Mouse (Mus musculus) splenic B cell, adult 2 months (primary cell): ENCODE results near the gene Pecam1.
A peak's percentile ranks its signal among the peaks of the same experiment; 100 is the strongest.
"Not testable (repeated sequence)": the region's sequence is repeated elsewhere in the genome, so short reads cannot be mapped to it uniquely, and the experiment has no call there.

ENCODE experiments used
- DNase-seq: peaks from one replicate; pipeline ENCODE4 v3.0.0-alpha.2; 2011; ENCODE audit warnings: low read depth, low spot score
- H3K27me3 ChIP-seq: 2 replicates; pipeline ENCODE4 v1.6.1; 2012; ENCODE audit warnings: mild to moderate bottlenecking, low read length, moderate library complexity, mixed read lengths; ENCODE audit not compliant: control insufficient read depth, poor library complexity, insufficient read depth, severe bottlenecking
- H3K36me3 ChIP-seq: 2 replicates; pipeline ENCODE4 v1.6.1; 2012; ENCODE audit warnings: mild to moderate bottlenecking, low read length, moderate library complexity, mixed read lengths; ENCODE audit not compliant: control insufficient read depth, poor library complexity, insufficient read depth, severe bottlenecking

Gene Pecam1

DNA sequence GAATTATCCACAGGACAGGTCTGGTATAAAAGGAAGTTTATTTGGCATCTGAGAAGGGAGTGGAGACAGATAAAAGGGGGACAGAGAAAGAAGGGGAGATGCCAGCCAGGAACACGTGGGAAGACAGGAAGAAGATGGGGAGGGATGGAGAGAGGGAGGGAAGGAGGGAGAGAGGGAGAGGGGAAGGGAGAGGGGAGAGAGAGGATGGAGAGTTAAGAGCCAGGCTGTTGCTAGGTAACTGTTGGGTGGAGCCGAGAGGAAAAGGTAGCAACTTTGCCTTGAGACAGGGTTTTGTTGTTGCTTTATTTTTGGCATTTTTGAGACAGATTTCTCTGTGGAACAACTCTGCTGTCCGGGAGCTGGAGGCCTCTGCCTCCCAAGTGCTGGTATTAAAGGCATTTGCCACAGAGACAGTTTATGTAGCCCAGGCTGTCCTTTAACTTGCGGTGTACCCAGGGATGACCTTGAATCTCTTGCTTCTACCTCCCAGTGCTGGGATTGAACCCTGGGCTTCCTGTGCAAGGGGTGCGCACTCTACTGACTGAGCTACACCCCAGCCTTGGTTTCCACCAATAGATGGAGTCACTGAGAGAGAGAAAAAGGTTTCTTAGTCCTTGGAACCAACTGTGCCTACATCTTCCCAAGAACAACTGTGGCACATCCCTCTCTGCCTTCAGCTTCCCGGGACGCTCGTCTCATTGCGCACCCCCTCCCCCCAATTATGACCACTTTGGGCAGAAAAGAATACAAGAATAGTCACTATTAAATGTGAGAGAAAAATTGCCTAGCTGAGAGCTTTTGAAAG is 111.7 kb downstream of the Pecam1 start:
- no peak for DNase-seq
- Histone ChIP-seq H3K27me3 (no peaks in the 10 kb centered on the region), H3K36me3 (no peaks in the 10 kb centered on the region)

- Histone ChIP-seq H3K36me3 (no peaks in the 10 kb centered on the region), H3K27me3 (no peaks in the 10 kb centered on the region)
- no peak for DNase-seq
Observed at GRCm38 (mm10) chr11:106637754-106638153, 112.7 kb downstream of the Pecam1 start.

DNA sequence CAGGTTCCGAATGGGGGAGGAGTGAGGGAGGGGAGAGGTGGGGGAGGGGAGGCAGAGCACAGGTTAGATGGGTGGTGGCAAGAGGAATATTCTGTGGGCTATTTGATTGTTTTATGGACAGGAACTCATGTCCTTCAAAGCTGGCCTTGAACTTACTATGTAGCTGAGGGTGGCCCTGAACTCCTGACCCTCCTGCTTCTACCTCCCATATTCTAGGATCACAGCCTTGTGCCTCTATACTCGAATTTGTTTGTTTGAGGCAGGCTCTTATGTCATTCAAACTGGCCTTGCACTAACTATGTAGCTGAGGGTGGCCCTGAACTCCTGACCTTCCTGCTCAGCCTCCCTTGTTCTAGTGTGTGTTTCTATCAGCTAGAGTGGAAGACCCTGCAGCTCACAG is 114.5 kb downstream of the Pecam1 start:
- no peaks in the 10 kb centered on the region for H3K36me3 ChIP-seq
- DNase-seq: no peak
- no peaks in the 10 kb centered on the region for H3K27me3 ChIP-seq

DNA sequence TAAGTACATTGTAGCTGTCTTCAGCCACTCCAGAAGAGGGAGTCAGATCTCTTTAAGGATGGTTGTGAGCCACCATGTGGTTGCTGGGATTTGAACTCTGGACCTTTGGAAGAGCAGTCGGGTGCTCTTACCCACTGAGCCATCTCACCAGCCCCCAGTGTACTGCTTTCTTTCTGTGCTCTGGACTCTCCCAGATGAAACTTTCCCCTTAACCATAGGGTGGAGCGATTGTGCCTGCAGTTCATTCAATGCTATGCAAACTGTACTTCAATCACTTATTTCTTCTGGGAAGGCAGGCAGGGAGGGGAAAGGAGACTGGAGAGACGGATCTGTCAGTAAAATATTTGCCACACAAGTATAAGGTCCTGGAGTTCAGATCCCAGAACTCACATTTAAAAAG is 116.3 kb downstream of the Pecam1 start:
- DNase-seq, H3K36me3 ChIP-seq, H3K27me3 ChIP-seq: not testable (repeated sequence)

DNA sequence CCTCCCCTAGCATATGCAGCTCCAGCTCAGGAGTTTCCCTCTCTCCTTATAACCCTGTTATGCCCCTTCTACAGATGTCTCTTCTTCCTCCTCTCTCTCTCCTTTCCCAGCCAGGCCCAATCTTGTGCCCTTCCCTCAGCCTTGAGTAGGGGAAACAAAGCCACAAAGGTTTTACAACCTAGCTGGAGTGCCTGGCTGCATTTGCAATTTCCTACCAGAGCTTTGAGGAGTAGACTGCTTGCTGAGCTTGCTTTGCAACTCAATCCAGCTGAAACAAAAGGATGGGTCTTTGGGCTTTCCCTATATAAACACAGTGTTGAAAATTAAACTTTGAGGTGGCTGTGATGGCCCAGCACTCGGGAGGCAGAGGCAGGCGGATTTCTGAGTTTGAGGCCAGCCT is 117.0 kb downstream of the Pecam1 start:
- DNase-seq: no peak
- Histone ChIP-seq H3K36me3 (no peaks in the 10 kb centered on the region), H3K27me3 (no peaks in the 10 kb centered on the region)

DNA sequence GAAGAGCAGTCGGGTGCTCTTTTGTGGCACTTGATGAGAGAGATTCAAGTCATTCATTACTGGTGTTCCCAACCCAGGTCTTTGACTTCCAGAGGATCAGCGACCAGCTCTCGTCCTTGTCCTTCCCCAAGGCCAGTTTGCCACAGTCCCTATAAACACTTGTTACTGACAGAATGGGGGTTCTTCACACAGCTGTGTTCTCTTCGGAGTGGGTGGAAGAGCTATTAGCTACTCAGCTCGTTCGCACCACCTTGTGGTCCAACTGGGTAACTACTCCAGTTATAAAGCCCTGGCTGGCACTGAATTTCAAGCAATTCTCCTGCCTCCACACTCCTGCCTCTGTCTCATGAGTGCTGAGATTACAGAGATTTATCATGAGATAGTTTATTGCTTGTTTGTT is 122.7 kb downstream of the Pecam1 start:
- no peaks in the 10 kb centered on the region for H3K36me3 ChIP-seq
- H3K27me3 ChIP-seq: no peaks in the 10 kb centered on the region
- DNase-seq: peak; percentile 87

- DNase-seq: no peak
- Histone ChIP-seq H3K27me3 (no peaks in the 10 kb centered on the region), H3K36me3 (no peaks in the 10 kb centered on the region)
Observed at GRCm38 (mm10) chr11:106625577-106625976, 124.9 kb downstream of the Pecam1 start.

DNA sequence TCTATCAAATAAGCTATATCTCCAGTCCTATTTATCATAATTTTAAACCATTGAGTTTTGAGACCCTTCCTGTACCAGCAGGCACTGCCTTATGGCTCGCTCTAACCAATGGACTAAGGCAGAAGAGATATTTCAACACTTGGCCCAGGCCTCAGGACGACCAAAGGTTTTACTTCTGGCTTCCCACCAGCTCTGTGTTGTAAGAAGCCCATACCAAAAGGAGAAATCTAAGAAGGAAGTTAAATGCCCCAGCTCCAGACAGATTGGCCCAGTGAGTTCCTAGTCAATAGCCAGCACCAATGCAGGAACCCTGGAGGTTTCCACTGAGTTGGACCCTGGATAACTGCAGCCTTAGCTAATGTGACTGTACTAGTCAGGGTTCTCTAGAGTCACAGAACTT is 126.8 kb downstream of the Pecam1 start:
- Histone ChIP-seq H3K36me3 (no peaks in the 10 kb centered on the region), H3K27me3 (no peaks in the 10 kb centered on the region)
- no peak for DNase-seq

- no peaks in the 10 kb centered on the region for H3K27me3 ChIP-seq
- no peaks in the 10 kb centered on the region for H3K36me3 ChIP-seq
- no peak for DNase-seq
Observed at GRCm38 (mm10) chr11:106622056-106622455, 128.4 kb downstream of the Pecam1 start.

- H3K27me3 ChIP-seq, H3K36me3 ChIP-seq, DNase-seq: not testable (repeated sequence)
Observed at GRCm38 (mm10) chr11:106618768-106619167, 131.7 kb downstream of the Pecam1 start.

DNA sequence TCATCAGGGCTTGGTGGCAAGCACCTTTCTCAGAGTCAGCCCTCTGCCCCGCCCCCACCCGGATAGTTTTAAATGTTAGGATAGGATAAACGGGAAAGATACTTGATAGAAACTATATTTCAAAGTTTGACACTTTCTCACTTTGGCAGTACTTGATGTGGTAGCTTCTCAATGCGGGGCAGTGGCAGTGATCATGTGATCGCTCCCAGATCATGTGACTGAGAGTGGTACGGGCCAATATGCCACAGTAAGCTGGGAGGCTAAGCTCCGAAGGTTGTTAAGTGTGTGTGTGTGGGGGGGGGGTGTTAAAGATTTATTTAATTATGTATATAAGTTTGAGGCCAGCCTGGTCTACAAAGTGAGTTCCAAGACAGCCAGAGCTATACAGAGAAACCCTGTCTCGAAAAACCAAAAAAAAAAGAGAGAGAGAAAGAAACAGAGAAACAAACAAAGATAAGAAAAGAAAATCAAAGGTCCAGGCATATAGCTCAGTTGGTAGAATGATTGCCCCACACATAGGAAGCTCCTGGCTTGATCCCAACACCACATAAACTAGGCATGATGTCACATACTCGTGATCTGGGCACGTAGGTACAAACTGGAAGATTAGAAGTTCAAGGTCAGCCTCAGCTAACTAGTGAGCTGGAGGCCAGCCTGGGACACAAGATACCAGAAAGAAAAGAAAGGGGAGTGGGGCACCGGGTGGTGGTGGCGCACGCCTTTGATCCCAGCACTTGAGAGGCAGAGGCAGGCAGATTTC is 132.4 kb downstream of the Pecam1 start:
- no peaks in the 10 kb centered on the region for H3K36me3 ChIP-seq
- no peaks in the 10 kb centered on the region for H3K27me3 ChIP-seq

DNA sequence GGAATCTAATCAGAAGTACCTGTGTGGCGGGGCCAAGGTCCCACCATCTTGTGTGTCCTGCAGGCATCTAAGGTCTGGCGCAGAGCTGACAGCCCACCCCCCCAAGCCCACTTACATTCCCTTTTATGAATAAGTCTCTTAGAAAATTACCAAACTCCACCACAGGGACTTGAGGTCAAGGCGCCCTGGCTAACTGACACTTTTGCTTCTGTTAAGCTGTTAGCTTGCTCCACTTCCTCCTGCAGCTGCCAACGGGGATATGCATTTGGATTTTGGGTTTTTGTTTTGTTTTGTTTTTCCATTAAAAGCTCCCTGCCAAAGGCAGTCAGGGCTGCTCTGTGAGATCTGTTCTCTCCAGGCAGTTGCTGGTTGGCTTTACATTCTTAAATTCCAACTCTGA is 134.9 kb downstream of the Pecam1 start:
- H3K27me3 ChIP-seq: no peaks in the 10 kb centered on the region
- DNase-seq: no peak
- H3K36me3 ChIP-seq: no peaks in the 10 kb centered on the region

More for the DNA sequence above, 132.4 kb downstream of the Pecam1 start:
- no peak for DNase-seq

DNA sequence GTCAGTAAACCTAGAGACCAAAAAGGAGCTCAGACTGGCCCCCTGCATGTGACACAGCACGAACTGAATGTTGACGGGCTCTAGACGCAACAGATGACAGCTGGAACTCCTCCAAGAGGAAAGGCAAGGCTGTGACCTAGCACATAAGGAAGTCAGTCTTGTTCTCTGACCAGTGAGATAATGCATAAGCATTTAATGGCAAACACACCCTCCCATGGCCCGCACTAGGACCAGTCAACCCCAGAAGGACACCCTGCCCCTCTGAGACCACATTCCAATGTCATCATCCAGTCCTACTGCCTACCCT is 136.1 kb downstream of the Pecam1 start:
- Histone ChIP-seq H3K27me3 (no peaks in the 10 kb centered on the region), H3K36me3 (no peaks in the 10 kb centered on the region)
- peak; percentile 14 for DNase-seq

DNA sequence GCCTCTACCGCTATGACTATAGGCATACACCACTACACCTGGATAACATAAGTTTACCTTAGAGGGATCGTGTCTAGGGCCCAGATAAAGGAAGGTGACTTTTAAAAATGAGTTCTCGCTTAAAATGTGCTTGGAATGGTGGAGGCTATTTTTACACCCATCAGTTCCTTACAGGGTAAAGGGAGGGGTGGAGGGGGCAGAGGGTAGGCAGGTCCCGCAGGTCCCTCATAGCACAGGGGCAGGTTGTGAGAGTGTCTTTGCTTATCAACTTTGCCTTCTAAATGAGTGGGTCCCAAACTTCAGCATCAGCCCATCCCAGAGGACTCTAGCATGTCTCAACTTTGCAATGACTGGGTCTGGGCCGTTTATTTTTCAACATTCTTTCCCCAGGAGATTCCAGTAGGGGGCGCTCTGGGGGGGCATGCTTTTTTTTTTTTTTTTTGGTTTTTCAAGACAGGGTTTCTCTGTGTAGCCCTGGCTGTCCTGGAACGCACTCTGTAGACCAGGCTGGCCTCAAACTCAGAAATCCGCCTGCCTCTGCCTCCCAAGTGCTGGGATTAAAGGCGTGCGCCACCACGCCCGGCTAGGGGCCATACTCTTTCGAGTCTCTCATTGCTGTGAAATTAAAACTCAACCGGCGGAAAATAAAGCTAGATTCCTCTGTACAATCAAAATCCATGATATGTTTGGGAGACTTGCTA is 136.6 kb downstream of the Pecam1 start:
- DNase-seq: peak; percentile 57
- no peaks in the 10 kb centered on the region for H3K36me3 ChIP-seq
- H3K27me3 ChIP-seq: no peaks in the 10 kb centered on the region

GRCm38 (mm10) chr11:106612961-106613637 is 137.3 kb downstream of the Pecam1 start, which contains the start of gene Tex2:
Gene Tex2 (minus strand): TSS chr11:106613423.
- Histone ChIP-seq H3K27me3 (no peaks in the 10 kb centered on the region), H3K36me3 (no peaks in the 10 kb centered on the region)
- peak; percentile 93 for DNase-seq
